Mouse (Mus musculus) fibroblast of lung, adult 2 months (primary cell): ENCODE results near the gene Scg5.

ENCODE experiments used
- DNase-seq: peaks from one replicate; pipeline ENCODE4 v3.0.0-alpha.2; 2011; ENCODE audit warnings: low read depth

Gene Scg5

DNA sequence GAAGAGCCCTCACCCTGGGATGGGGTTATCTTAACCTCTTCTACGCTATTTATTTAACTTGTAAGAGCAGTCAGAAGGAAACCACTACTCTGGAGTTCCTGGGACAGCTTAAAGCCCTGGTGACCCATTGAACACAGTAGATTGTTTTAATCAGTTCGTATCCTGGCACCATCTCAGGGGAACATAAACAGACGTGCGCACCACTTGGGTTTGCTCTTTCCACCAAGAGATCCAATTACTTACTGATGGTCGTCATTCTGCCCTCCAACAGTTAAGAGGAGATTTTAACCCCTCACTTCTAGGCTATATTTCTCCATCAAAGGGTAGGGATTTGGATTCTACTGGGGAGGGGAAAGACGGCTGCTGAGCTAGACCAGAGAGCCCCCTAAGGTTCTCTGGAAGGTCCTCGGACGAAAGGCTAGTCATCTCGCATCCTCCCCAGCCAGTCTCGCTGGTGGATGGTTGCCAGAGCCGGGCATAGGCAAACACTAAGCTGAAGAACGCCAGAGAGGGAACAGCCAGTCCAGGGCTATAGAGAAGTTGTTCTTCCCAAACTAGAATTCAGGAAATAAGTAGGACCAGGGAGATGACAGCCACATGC is 71.9 kb downstream of the Scg5 start:
- DNase-seq: no peak

DNA sequence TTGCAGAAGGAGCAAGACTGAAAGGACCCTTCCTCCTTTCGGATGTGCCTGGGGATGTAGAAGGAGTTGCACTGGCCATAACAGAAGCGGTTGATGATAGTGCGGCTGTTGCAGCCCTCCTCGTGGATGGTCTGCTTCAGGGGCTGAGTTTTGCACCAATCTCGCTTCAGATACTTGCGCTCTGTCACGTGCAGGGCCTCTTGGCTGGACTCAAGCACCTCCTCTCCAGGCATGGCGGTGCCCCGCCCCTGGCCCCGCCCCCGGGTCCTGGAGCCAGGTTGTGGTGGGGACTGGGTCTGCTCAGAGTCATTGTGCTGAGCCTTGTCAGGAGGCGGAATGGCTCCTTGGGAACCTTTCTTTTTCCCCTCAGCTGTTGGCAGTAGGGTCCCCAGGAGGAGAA is 79.2 kb downstream of the Scg5 start:
- no peak for DNase-seq

DNA sequence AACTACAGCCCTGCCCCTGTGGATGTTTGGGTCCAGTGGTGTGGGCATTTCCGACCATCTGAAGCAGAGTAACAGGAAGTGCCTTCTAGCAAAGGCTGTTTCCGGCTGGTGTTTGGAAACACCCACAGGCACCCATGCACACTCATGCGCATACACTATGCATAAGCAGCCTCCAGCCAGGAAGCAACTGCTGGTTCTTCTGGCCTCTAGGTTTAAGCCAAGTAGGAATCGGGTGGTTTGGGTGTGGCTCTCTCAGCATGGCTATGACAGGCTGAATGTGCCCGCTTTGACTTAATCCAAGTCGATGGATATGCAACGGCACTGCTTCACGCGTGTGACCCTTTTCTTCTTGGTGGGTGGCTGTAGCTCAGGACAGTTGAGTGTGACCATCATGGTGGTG is 79.6 kb downstream of the Scg5 start:
- DNase-seq: no peak

DNA sequence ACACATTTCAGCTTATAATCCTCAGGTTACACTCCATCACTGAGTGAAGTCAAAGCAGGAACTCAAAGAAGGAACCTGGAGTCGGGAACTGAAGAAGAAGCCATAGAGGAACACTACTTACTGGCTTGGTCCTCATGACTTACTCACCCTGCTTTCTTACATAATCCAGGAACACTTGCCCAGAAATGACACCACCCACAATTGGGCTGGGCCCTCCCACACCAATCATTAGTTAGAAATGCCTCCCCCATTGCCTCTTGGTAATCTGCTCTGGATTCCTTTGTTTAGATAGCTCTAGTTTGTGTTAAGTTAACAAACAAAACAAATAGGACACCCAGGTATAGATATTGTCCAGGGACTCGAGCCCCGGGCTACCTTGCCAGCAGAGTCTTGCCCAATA is 100.3 kb downstream of the Scg5 start:
- DNase-seq: peak; percentile 6
